In genomic region chr16:24395100-24395499, GRCm38 (mm10) we compare ENCODE assay signal across 9 mouse cellular contexts. TPM values are rescaled to one million over a fixed set of nuclear protein-coding genes. Genes with fewer than 3 reads are reported as not detected.
DNase-seq lines count a peak whose midpoint lies in the region; ATAC-seq and TF ChIP-seq lines count a peak whose summit lies in the region.
"Had no signal": no experiment of that assay in that cellular context is flagged by ENCODE, and none has a peak within 500 bp of the region (broad histone marks: within the 10 kb centered on the region; RNA-seq: fewer than 3 reads in every experiment).

No protein-coding gene starts in this region.

- H3K9ac ChIP-seq in heart, postnatal 0 days (replicated peaks; ENCODE audit: low read depth, low read length): peak overlapping the region; percentile 99
- H3K9ac ChIP-seq in liver, embryonic 15.5 days: no peak overlapping the region

- H3K4me1 ChIP-seq in heart, postnatal 0 days (ENCODE audit: control insufficient read depth, insufficient read depth): peaks cover 47% of the 10 kb centered on the region
- peaks cover 24% of the 10 kb centered on the region; the same call in 1 of the 2 replicates for H3K4me1 ChIP-seq in liver, embryonic 15.5 days (replicated peaks)

- TF ChIP-seq EP300 in heart, postnatal 0 days (IDR thresholded peaks at IDR 0.05; ENCODE audit: low read depth): no peak

- no peak for ATAC-seq in heart, postnatal 0 days (ENCODE audit: insufficient read depth, low read depth)
- ATAC-seq in liver, embryonic 15.5 days (ENCODE audit: insufficient read depth): no peak

- H3K4me2 ChIP-seq in heart, postnatal 0 days (ENCODE audit: low read depth, low read length): peak overlapping the region; percentile 79
- H3K4me2 ChIP-seq in liver, embryonic 15.5 days: peak overlapping the region; percentile 67

- H3K4me3 ChIP-seq in heart, postnatal 0 days (ENCODE audit: low read depth, low read length): peak overlapping the region; percentile 86
- H3K4me3 ChIP-seq in liver, embryonic 15.5 days (replicated peaks): peak overlapping the region; percentile 65

- no peak for TF ChIP-seq CTCF in heart, postnatal 0 days (IDR thresholded peaks at IDR 0.05; ENCODE audit: low read depth)

- intact Hi-C loops in gastrocnemius, postnatal 14 days (cut with DNase I; ENCODE audit: low total_unique reads): no loop called here

- peak overlapping the region; percentile 100 for H3K27ac ChIP-seq in heart, postnatal 0 days (ENCODE audit: low read depth)
- no peak overlapping the region for H3K27ac ChIP-seq in liver, embryonic 15.5 days (replicated peaks)

- no peaks in the 10 kb centered on the region for H3K9me3 ChIP-seq in heart, postnatal 0 days (replicated peaks; ENCODE audit: control insufficient read depth, low read length)
- H3K9me3 ChIP-seq in liver, embryonic 15.5 days (replicated peaks): no peaks in the 10 kb centered on the region

- no peaks in the 10 kb centered on the region for H3K36me3 ChIP-seq in heart, postnatal 0 days (replicated peaks; ENCODE audit: control insufficient read depth, insufficient read depth, low read length)
- H3K36me3 ChIP-seq in liver, embryonic 15.5 days (replicated peaks): no peaks in the 10 kb centered on the region

- peak; percentile 16 for DNase-seq in kidney, adult 11 months
- DNase-seq in kidney, adult 8-10 months: no peak
- peak; percentile 35 for DNase-seq in brain, adult 2 months (ENCODE audit: low read depth, low spot score)
- peak; percentile 31 for DNase-seq in heart, postnatal 0 days (ENCODE audit: low spot score)
- no peak for DNase-seq in frontal cortex, postnatal 36 days (ENCODE audit: low spot score in 2 of 2)
- no peak for DNase-seq in gastrocnemius, postnatal 14 days
- DNase-seq in embryo, embryonic 10 days (ENCODE audit: low spot score): no peak

- 46% methylated on average over 2 of the region's 2 CpGs for WGBS in heart, postnatal 0 days
- WGBS in liver, embryonic 15.5 days (ENCODE audit: insufficient replicate concordance): 60% methylated on average over 2 of the region's 2 CpGs

- no peaks in the 10 kb centered on the region for H3K27me3 ChIP-seq in heart, postnatal 0 days (ENCODE audit: control insufficient read depth, insufficient read depth, low read length)
- H3K27me3 ChIP-seq in liver, embryonic 15.5 days: peaks cover 36% of the 10 kb centered on the region

RNA-seq across cellular contexts. Expression of gene Lpp, which starts 1.8 kb away (rescaled TPM):
- 56.2 and 77.4 TPM in 2 replicates for total RNA-seq in heart, postnatal 0 days (2014; rRNA removed; ENCODE audit: low replicate concordance)
- 28.7 and 32.1 TPM in 2 replicates for polyA plus RNA-seq in heart, postnatal 0 days (2015; fragmentation: Nextera tagmentation; extraction: Ambion mirVana)
- polyA plus RNA-seq in liver, embryonic 15.5 days (2015; fragmentation: Nextera tagmentation; extraction: Ambion mirVana): 7.2 and 8.8 TPM in 2 replicates
- 10 to 100 TPM; 27.5 to 30.2 TPM for total RNA-seq in gastrocnemius, postnatal 14 days (2021)
- polyA plus RNA-seq: erythroblast, embryonic 14.5 days had no signal

Comparison
In these comparisons a context has a peak if more than half of its experiments do, and no peak if none do; other contexts are left out.
1. DNase-seq: peak in kidney, adult 11 months (single experiment), brain, adult 2 months (single experiment) and heart, postnatal 0 days (single experiment); none in kidney, adult 8-10 months (0 of 2), frontal cortex, postnatal 36 days (0 of 2), gastrocnemius, postnatal 14 days (single experiment) and embryo, embryonic 10 days (single experiment).